Mouse (Mus musculus) embryonic facial prominence, embryonic 10.5 days (tissue): ENCODE data around the gene Rnf157. TPM values are rescaled to one million over a fixed set of nuclear protein-coding genes. Genes with fewer than 3 reads are reported as not detected.

Experiments used
- DNase-seq: peaks from one replicate; pipeline ENCODE4 v3.0.0-alpha.2; 2017; ENCODE audit warnings: low spot score
- H3K27ac ChIP-seq: fragments of 300-500 bp; sonication (generic); replicated peaks from 2 replicates; pipeline ENCODE4 v1.5.1; 2016; ENCODE audit warnings: mild to moderate bottlenecking
- H3K27me3 ChIP-seq: fragments of 300-500 bp; sonication (generic); replicated peaks from 2 replicates; pipeline ENCODE4 v1.6.1; 2016; ENCODE audit warnings: low read depth, mild to moderate bottlenecking; ENCODE audit not compliant: poor library complexity, severe bottlenecking
- H3K36me3 ChIP-seq: fragments of 300-500 bp; sonication (generic); replicated peaks from 2 replicates; pipeline ENCODE4 v1.6.1; 2016; ENCODE audit warnings: mild to moderate bottlenecking, moderate library complexity
- H3K4me1 ChIP-seq: fragments of 300-500 bp; sonication (generic); 2 replicates; pipeline ENCODE4 v1.6.1; 2016
- H3K4me3 ChIP-seq: fragments of 300-500 bp; sonication (generic); 2 replicates; pipeline ENCODE4 v1.5.1; 2016; ENCODE audit warnings: mild to moderate bottlenecking, moderate library complexity
- H3K9me3 ChIP-seq: fragments of 300-500 bp; sonication (generic); 2 replicates; pipeline ENCODE4 v1.6.1; 2016; ENCODE audit warnings: mild to moderate bottlenecking
- WGBS: fragments of 180-500 bp; shearing (Covaris S2); methylation state at CpG from one replicate; pipeline ENCODE4 v1.1.7; 2016; 5-methylcytosine and 5-hydroxymethylcytosine counted together
- polyA plus RNA-seq: library from polyadenylated mRNA; unstranded; fragments of >200 nt; fragmentation: Nextera tagmentation; extraction: Ambion mirVana; gene quantifications from 2 replicates; pipeline ENCODE4 v1.2.1, GENCODE M21; 2016

Rnf157 gene
- polyA plus RNA-seq, 1 experiment from 2014 or later: 12.7 TPM

DNA sequence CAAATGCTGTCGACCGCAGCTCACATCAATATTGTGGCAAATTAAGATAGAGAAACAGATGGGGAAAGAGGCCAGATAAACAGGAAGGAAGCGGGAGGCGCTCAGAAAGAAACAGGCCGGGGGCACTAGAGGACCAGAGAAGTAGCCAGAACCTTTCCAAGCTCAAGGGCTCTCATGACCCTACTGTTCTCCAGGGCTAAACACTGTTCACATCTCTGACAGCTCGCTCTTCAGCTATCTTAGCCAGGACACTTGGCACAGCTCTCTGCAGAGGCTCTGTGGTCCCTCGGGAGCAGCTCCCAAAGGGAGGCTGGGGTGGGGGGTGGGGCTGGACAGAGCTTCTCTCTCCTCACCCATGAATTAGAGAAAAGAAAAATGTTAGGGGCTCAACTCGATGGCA lies 122.3 kb downstream of the Rnf157 start:
- Histone ChIP-seq H3K4me3 (no peak overlapping the region), H3K4me1 (no peaks in the 10 kb centered on the region; the same call in 1 of the 2 replicates), H3K9me3 (no peaks in the 10 kb centered on the region), H3K27ac (no peak overlapping the region), H3K27me3 (peaks cover 7% of the 10 kb centered on the region), H3K36me3 (peaks cover 81% of the 10 kb centered on the region)
- WGBS: 83% methylated on average over 8 of the region's 8 CpGs
- DNase-seq: no peak

DNA sequence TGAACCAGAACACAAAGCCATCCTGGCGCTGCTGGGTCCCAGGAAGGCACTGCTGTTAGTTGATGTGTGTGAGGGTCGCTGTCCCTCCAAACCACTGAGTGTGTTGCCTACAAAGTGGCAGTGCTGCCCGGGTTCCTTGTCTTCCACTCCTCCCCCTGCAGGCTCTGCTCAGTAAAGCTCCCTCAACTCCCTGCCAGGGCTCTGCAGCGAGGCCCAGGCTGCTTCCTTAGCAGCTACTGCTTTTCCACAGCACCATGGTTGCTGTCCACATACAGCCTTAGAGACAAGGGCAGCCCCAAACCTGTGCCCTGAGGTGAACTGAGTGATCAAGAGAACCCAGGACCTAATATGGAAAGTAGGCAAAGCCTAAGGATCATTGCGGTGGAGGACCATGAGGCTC lies 125.5 kb downstream of the Rnf157 start:
- peaks cover 39% of the 10 kb centered on the region for H3K27me3 ChIP-seq
- WGBS: 81% methylated on average over 5 of the region's 5 CpGs
- H3K4me1 ChIP-seq: peaks cover 15% of the 10 kb centered on the region
- no peak overlapping the region for H3K4me3 ChIP-seq
- DNase-seq: no peak
- no peaks in the 10 kb centered on the region for H3K9me3 ChIP-seq
- no peak overlapping the region for H3K27ac ChIP-seq
- peaks cover 50% of the 10 kb centered on the region for H3K36me3 ChIP-seq

Other genes with a start within 250 kb of the Rnf157 start
- 61.0 and 61.8 TPM in 2 replicates for gene Fbf1, start 244.9 kb downstream of the Rnf157 start, polyA plus RNA-seq
- 62.7 and 65.6 TPM in 2 replicates for gene Ten1, start 214.2 kb downstream of the Rnf157 start, polyA plus RNA-seq
- gene Acox1, start 214.0 kb downstream of the Rnf157 start, polyA plus RNA-seq: 17.7 and 18.8 TPM in 2 replicates
- 1.0 and 1.3 TPM in 2 replicates for gene Evpl, start 175.0 kb downstream of the Rnf157 start, polyA plus RNA-seq
- gene Srp68, start 138.8 kb downstream of the Rnf157 start, polyA plus RNA-seq: 104 TPM in 2 replicates
- 0.25 and 0.39 TPM in 2 replicates for gene Galr2, start 132.1 kb downstream of the Rnf157 start, polyA plus RNA-seq
- 55.4 and 59.7 TPM in 2 replicates for gene Exoc7, start 105.8 kb downstream of the Rnf157 start, polyA plus RNA-seq
- gene Foxj1, start 77.6 kb downstream of the Rnf157 start, polyA plus RNA-seq: 2.3 and 3.3 TPM in 2 replicates
- 43.7 and 46.4 TPM in 2 replicates for gene Ubald2, start 21.1 kb upstream of the Rnf157 start, polyA plus RNA-seq
- 0.23 and 0.44 TPM in 2 replicates for gene Qrich2, start 53.2 kb upstream of the Rnf157 start, polyA plus RNA-seq
- 233 and 242 TPM in 2 replicates for gene Prpsap1, start 81.2 kb upstream of the Rnf157 start, polyA plus RNA-seq
- 5.9 and 6.5 TPM in 2 replicates for gene Sphk1, start 117.9 kb upstream of the Rnf157 start, polyA plus RNA-seq
- gene Ube2o, start 168.4 kb upstream of the Rnf157 start, polyA plus RNA-seq: 12.0 and 12.4 TPM in 2 replicates
- not detected in 2 replicates for gene Aanat, start 173.4 kb upstream of the Rnf157 start, polyA plus RNA-seq
- 5.5 and 6.1 TPM in 2 replicates for gene Rhbdf2, start 214.0 kb upstream of the Rnf157 start, polyA plus RNA-seq
- gene Prcd, start 240.5 kb upstream of the Rnf157 start, polyA plus RNA-seq: 0.76 and 1.2 TPM in 2 replicates
- gene Cygb, start 241.3 kb upstream of the Rnf157 start, polyA plus RNA-seq: 5.0 and 5.7 TPM in 2 replicates